Mouse (Mus musculus) bone marrow, adult 2 months (tissue): Measurements from ENCODE around the gene Cops9.

ENCODE experiments used
- CTCF ChIP-seq: fragments of 200-500 bp; IDR thresholded peaks from 2 replicates; pipeline ENCODE4 v1.5.1; 2011; ENCODE audit warnings: low read length, control low read depth; ENCODE audit not compliant: control insufficient read depth, insufficient read depth
- POLR2A ChIP-seq: fragments of 200-500 bp; IDR thresholded peaks from 2 replicates; pipeline ENCODE4 v1.6.1; 2011; ENCODE audit warnings: low read depth, mild to moderate bottlenecking, control low read depth, low read length, borderline replicate concordance; ENCODE audit not compliant: control insufficient read depth

GRCm38 (mm10) chr1:92667106-92667505 is 25.3 kb upstream of the Cops9 start:
- TF ChIP-seq CTCF (no peak), POLR2A (no peak)
